Mouse (Mus musculus): ENCODE measurements around the gene Gnai2. TPM values are rescaled to one million over a fixed set of nuclear protein-coding genes. Genes with fewer than 3 reads are reported as not detected.

Gnai2 gene
- polyA plus RNA-seq, 1 experiment from 2014 or later = 334 TPM

DNA sequence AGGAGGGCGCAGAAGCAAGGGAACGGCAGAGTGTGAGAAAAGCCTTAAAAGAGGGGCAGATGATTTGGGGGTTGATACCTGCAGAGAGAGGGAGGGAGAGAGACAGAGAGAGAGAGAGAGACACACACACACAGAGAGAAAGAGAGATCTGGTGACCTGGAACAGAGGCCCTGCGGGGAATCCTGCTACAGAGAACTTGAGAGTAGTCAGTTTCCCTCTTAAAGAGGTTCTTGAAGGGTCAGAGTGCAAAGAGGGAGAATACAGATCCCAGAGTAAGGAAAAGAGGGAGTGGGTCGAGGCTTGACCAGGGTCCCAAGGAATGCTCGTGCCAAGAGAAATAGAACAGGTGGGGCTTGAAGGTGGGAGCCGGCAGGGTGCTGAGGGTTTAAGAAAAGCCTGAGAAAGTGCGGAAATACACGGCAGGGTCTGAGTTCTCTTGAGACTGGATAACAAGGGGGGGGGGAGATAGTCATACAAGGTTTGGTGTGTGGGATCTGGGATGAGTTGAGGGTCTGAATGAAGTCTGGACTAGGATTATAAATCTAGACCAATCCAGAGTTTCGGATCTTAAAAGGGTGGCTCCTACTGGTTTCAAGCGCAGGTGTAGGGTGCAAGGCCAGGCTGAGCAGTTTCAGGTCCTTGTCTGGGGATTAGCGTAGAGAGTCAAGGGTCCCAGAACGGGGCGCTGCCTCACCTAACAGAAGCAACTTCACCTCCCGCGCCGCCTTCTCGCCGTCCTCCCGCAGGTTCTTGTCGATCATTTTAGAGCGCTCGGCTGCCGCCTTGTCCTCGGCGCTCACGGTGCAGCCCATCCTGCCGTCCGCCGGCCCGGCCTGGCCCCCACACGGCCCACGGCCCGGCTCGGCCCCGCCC, 525 bp downstream of the Gnai2 start:
- Histone ChIP-seq H3K4me3 (replicated peaks) (peak overlapping the region; percentile 91), H3K27me3 (replicated peaks) (no peaks in the 10 kb centered on the region), H3K9ac (peak overlapping the region; percentile 98), H3K4me1 (replicated peaks) (peaks cover 45% of the 10 kb centered on the region), H3K9me3 (no peaks in the 10 kb centered on the region), H3K36me3 (0 out of 2 replicates have a peak, but pooled peaks cover 4% of the 10 kb centered on the region), H3K27ac (peak overlapping the region; percentile 88), H3K4me2 (replicated peaks) (peak overlapping the region; percentile 94)
- ATAC-seq = peak; percentile 16
- under 1% methylated on average over 35 of the region's 35 CpGs for WGBS

DNA sequence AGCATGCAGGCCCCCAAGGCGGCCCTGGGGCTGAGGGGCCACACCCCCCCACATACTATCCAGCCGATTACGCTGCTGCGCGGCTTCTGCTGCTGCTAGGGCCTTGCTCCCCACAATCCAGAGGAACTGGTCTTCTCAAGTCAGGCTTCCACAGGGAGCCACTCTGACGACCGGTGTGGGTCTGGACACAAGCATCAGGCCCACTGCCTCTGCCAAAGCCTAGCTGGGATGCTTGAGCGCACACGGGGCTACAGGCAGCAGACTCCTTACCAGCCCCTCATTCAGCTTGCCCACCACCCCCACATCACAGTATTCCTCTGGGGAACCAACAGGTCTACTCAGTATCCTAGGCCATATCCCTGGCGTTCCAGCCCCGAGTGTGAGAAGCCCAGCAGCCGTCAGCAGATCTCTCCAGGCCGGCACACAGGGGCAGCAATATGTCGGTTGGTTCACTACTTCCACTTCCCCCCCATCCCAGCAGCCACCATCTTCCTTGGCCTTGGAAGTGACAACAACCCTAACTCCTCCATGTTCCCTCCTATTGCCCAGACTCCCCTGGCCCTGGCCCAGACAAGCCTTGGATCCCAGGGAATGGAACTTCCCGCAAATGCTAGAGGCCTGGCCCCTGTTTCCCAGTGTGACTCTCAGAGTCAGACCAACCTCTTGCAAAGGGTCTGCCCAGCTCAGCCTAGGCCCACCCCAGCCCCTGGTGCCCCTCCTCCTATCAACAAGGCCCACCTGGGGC, 1.3 kb downstream of the Gnai2 start:
- Histone ChIP-seq H3K27me3 (replicated peaks) (no peaks in the 10 kb centered on the region), H3K36me3 (0 out of 2 replicates have a peak, but pooled peaks cover 4% of the 10 kb centered on the region), H3K27ac (peak overlapping the region; percentile 88), H3K9ac (peak overlapping the region; percentile 98), H3K9me3 (no peaks in the 10 kb centered on the region), H3K4me1 (replicated peaks) (peaks cover 53% of the 10 kb centered on the region), H3K4me3 (replicated peaks) (peak overlapping the region; percentile 91), H3K4me2 (replicated peaks) (peak overlapping the region; percentile 94)
- ATAC-seq = peak; percentile 11
- WGBS = 1% methylated on average over 15 of the region's 15 CpGs

DNA sequence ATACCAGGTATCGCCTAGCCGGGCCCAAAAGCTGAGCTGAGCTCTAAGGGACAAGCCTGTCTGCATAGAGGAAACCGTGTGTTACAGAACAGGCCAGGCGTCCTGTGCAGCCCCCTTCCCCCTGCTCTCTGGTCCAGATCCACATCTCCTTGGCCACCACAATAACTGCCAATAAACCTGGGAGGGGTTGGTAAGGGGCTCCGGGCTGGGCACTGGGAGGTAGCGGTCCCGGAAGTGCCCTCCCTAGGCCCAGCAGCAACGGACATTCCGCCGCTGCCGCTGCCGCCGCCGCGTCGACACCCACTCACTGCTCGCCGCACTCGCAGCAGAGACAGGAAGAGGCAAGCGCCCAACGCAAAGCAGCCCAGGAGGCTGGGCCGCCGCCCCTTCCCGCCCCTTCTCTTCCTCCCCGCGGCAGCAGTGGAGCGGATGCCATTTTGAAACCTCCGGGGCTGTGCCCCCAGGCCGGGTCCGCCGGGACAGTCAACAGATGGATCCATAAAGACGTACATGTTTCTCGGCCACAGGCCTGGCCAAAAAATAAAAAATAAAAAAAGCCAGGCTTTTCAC, 2.0 kb downstream of the Gnai2 start:
- Histone ChIP-seq H3K9me3 (no peaks in the 10 kb centered on the region), H3K4me1 (replicated peaks) (peaks cover 59% of the 10 kb centered on the region), H3K27me3 (replicated peaks) (no peaks in the 10 kb centered on the region), H3K4me2 (replicated peaks) (peak overlapping the region; percentile 94), H3K27ac (peak overlapping the region; percentile 88), H3K4me3 (replicated peaks) (peak overlapping the region; percentile 91), H3K36me3 (0 out of 2 replicates have a peak, but pooled peaks cover 4% of the 10 kb centered on the region), H3K9ac (peak overlapping the region; percentile 98)
- WGBS = 1% methylated on average over 33 of the region's 33 CpGs
- ATAC-seq = peak; percentile 46

DNA sequence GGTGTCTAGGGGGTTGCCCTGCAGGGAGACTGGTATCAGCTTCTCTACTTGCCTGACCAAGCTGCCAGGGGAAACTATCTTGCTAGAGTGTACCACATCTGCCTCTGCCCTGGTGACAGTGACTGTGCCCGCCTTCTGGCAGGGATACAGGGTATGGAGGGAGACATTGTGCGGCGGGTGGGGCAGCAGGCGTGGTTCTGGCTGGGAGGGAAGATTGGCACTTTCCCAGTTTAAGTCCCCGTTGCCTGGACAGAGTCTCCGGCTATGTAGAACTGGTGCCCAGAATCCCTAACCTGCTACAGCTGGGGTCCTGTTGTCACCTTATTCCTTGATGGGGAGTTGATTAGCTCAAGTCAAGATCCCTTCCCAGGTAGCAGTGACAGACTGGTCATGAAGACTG, 2.7 kb downstream of the Gnai2 start:
- H3K4me1 ChIP-seq (replicated peaks) = peaks cover 66% of the 10 kb centered on the region
- peak overlapping the region; percentile 94 for H3K4me2 ChIP-seq (replicated peaks)
- WGBS = 73% methylated on average over 6 of the region's 6 CpGs
- peak overlapping the region; percentile 88 for H3K27ac ChIP-seq
- ATAC-seq = no peak
- H3K9me3 ChIP-seq = no peaks in the 10 kb centered on the region
- H3K36me3 ChIP-seq = 0 out of 2 replicates have a peak, but pooled peaks cover 4% of the 10 kb centered on the region
- H3K27me3 ChIP-seq (replicated peaks) = no peaks in the 10 kb centered on the region
- peak overlapping the region; percentile 91 for H3K4me3 ChIP-seq (replicated peaks)
- H3K9ac ChIP-seq = peak overlapping the region; percentile 98

DNA sequence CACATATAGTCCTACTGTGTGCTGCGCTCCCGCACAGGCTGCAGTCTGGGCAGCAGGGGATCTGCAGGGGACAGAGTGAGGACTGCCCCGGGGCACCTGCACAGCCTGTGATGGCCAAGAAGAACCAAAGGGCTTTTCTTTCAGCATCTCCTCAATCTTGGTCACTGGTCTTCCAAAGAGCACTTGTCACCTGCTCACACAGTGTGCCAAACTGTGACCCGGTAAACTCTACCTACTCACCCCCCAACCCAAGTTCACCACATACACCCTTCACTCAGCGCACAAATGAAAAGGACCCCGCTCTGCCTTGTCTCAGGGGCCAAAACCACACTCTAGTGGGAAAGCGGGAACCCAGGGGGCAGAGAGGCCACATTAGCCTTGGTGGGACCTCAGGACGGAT, 3.3 kb downstream of the Gnai2 start:
- Histone ChIP-seq H3K27ac (peak overlapping the region; percentile 88; the same call in 1 of the 2 replicates), H3K4me2 (replicated peaks) (peak overlapping the region; percentile 94), H3K4me1 (replicated peaks) (peaks cover 70% of the 10 kb centered on the region), H3K27me3 (replicated peaks) (no peaks in the 10 kb centered on the region), H3K36me3 (0 out of 2 replicates have a peak, but pooled peaks cover 4% of the 10 kb centered on the region), H3K4me3 (replicated peaks) (0 out of 2 replicates have a peak overlapping the region, but pooled peaks have one; percentile 91), H3K9ac (peak overlapping the region; percentile 98), H3K9me3 (no peaks in the 10 kb centered on the region)
- 92% methylated on average over 8 of the region's 8 CpGs for WGBS
- ATAC-seq = no peak

DNA sequence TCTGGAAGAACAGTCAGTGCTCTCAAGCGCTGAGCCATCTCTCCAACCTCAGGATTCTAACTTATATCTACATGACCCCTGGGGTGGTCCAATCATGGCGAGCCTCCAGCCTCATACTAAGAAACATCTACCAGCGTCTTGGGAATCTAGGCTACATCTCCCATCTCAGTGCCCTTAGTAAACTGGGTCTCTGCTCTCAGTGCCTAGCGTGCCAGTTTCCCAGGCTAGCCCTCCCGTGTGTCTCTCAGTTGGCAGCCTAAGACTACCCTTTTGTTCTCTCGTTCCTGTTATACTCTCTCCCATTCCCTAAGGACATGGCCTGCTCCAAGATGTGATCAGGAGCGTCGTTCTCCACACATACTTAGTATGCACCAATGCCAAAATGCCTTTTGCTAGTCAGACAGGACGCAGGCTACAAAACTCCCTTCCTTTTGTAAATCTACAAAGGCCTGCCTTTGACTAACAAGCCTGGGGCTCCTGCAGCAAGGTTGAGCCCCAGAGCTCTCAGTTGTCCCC, 3.8 kb downstream of the Gnai2 start:
- H3K4me3 ChIP-seq (replicated peaks) = 0 out of 2 replicates have a peak overlapping the region, but pooled peaks have one; percentile 91
- H3K36me3 ChIP-seq = 0 out of 2 replicates have a peak, but pooled peaks cover 4% of the 10 kb centered on the region
- H3K4me1 ChIP-seq (replicated peaks) = peaks cover 75% of the 10 kb centered on the region
- H3K27ac ChIP-seq = peak overlapping the region; percentile 88; the same call in 1 of the 2 replicates
- H3K4me2 ChIP-seq (replicated peaks) = peak overlapping the region; percentile 94
- H3K9me3 ChIP-seq = no peaks in the 10 kb centered on the region
- no peak for ATAC-seq
- H3K9ac ChIP-seq = peak overlapping the region; percentile 98; the same call in 1 of the 2 replicates
- H3K27me3 ChIP-seq (replicated peaks) = no peaks in the 10 kb centered on the region
- 72% methylated on average over 9 of the region's 9 CpGs for WGBS

DNA sequence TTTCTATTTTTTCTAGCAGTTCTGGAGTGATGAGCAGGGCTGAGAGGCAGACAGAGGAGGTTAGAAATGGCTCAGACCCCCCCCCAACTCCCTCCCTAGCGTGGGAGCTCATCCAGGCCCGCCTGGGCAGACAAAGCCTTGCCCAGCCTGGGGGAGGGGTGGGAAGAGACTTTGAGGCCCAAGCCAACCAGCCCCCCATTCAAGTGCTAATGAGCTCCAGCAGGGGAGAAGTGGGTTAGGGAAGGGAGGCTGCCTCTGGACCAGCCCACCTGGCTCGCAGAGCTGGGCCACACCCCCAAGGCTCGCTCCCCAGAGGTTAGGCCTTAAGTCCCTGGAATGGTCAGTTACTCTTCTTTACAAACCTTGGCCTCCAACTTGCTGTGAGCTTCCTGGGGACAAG, 4.6 kb downstream of the Gnai2 start:
- Histone ChIP-seq H3K27me3 (replicated peaks) (no peaks in the 10 kb centered on the region), H3K36me3 (0 out of 2 replicates have a peak, but pooled peaks cover 4% of the 10 kb centered on the region), H3K9ac (0 out of 2 replicates have a peak overlapping the region, but pooled peaks have one; percentile 5), H3K9me3 (no peaks in the 10 kb centered on the region), H3K4me3 (replicated peaks) (no peak overlapping the region), H3K4me2 (replicated peaks) (peak overlapping the region; percentile 38; the same call in 1 of the 2 replicates), H3K27ac (peak overlapping the region; percentile 72), H3K4me1 (replicated peaks) (peaks cover 75% of the 10 kb centered on the region)
- no peak for ATAC-seq
- 25% methylated on average over 4 of the region's 4 CpGs for WGBS

DNA sequence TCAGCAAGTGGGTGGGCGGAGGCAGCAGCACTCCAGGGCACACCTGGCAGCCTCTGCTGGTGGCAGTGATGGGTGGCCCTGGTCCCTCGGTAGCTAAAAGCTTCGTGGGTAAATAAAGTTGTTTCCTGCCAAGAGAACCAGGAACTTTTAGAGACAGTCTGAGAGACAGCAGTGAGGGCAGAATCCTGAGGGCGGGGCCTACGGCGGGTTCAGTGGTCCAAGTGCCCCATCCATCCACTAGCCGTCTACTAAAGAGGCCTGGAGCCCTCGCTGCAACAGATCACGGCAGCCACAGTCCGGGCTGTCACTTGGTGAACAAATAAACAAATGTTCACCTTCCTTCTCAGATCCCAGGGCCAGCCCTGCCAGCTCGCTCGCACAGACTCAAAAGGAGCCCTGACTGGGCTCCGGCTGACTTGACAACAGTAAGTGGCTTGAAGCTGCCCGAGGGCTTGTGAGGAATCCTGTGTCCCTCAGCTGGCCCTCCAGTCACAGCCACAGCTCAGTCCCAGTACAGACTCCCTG, 5.2 kb downstream of the Gnai2 start:
- ATAC-seq = no peak
- Histone ChIP-seq H3K9ac (peak overlapping the region; percentile 5; the same call in 1 of the 2 replicates), H3K9me3 (no peaks in the 10 kb centered on the region), H3K4me1 (replicated peaks) (peaks cover 78% of the 10 kb centered on the region), H3K4me2 (replicated peaks) (peak overlapping the region; percentile 38), H3K36me3 (0 out of 2 replicates have a peak, but pooled peaks cover 4% of the 10 kb centered on the region), H3K27me3 (replicated peaks) (no peaks in the 10 kb centered on the region), H3K4me3 (replicated peaks) (no peak overlapping the region), H3K27ac (peak overlapping the region; percentile 72)
- 17% methylated on average over 14 of the region's 14 CpGs for WGBS

DNA sequence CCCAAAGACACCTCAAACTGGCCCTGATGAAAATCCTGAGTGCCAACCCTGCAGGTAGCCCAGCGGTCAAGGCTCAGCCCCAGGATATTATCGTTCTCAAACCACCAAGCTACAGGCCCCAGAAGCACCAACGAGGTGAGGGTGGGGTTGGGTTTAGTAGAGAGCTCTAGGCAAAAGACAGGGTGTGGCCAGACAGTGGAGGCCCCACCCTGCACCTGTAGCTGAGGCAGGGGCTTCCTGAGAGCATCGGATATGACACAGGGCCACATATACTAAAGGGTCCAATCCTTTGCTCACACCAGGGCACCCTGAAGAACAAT, 5.8 kb downstream of the Gnai2 start:
- Histone ChIP-seq H3K9me3 (no peaks in the 10 kb centered on the region), H3K4me1 (replicated peaks) (peaks cover 84% of the 10 kb centered on the region), H3K9ac (peak overlapping the region; percentile 14; the same call in 1 of the 2 replicates), H3K27ac (peak overlapping the region; percentile 72), H3K36me3 (0 out of 2 replicates have a peak, but pooled peaks cover 7% of the 10 kb centered on the region), H3K4me3 (replicated peaks) (no peak overlapping the region), H3K4me2 (replicated peaks) (peak overlapping the region; percentile 38), H3K27me3 (replicated peaks) (no peaks in the 10 kb centered on the region)
- ATAC-seq = no peak
- WGBS = 30% methylated on average over 4 of the region's 4 CpGs

DNA sequence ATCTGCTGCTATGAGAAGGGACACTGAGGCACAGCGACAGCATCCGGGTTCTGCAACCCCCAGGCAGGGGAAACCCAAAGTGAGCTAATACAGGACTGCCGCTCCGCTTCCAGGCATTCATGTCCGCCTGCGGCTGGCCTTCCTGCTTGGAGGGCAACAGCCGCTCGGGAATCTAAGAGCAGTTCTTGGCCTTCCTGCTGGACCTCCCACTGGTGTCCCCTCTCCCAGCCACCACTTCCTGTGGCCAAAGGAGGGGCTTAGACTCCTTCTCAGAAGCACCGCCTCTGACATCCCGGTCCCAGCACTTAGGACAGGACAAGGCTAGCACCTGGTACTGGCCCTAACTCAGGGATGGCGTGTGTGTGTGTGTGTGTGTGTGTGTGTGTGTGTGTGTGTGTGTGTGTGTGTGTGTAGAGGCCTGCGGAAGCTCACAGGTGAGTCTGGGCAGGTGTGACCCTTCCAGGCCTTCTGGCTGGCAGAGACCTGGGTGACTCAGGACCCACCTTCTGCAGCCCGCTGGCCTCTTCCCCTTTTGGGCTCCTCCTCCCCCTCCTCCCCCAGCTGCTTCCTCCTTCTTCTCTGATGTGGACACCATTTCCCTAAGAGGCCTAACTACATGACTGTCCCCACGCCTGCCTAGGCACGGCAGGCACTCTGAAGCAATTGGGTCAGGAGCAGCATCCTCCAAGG, 6.3 kb downstream of the Gnai2 start:
- Histone ChIP-seq H3K4me1 (replicated peaks) (peaks cover 84% of the 10 kb centered on the region), H3K4me2 (replicated peaks) (peak overlapping the region; percentile 38), H3K27me3 (replicated peaks) (no peaks in the 10 kb centered on the region), H3K36me3 (0 out of 2 replicates have a peak, but pooled peaks cover 7% of the 10 kb centered on the region), H3K27ac (peak overlapping the region; percentile 72), H3K9me3 (no peaks in the 10 kb centered on the region), H3K4me3 (replicated peaks) (no peak overlapping the region), H3K9ac (peak overlapping the region; percentile 23)
- ATAC-seq = no peak
- WGBS = 48% methylated on average over 15 of the region's 15 CpGs
